Mouse (Mus musculus) hindbrain, embryonic 10.5 days (tissue): ENCODE results near the gene Gm10553. TPM values are rescaled to one million over a fixed set of nuclear protein-coding genes. Genes with fewer than 3 reads are reported as not detected.
"Not testable (repeated sequence)": the region's sequence is repeated elsewhere in the genome, so short reads cannot be mapped to it uniquely, and the experiment has no call there.

Experiments used
- DNase-seq: peaks from one replicate; pipeline ENCODE4 v3.0.0-alpha.2; 2017; ENCODE audit warnings: low spot score
- H3K27ac ChIP-seq: fragments of 300-500 bp; sonication (generic); 2 replicates; pipeline ENCODE4 v1.5.1; 2016; ENCODE audit warnings: mild to moderate bottlenecking, moderate library complexity
- H3K27me3 ChIP-seq: fragments of 300-500 bp; sonication (generic); 2 replicates; pipeline ENCODE4 v1.6.1; 2016; ENCODE audit warnings: mild to moderate bottlenecking; ENCODE audit not compliant: poor library complexity, insufficient read depth, severe bottlenecking
- H3K36me3 ChIP-seq: fragments of 300-500 bp; sonication (generic); 2 replicates; pipeline ENCODE4 v1.6.1; 2016; ENCODE audit warnings: mild to moderate bottlenecking, moderate library complexity
- H3K4me1 ChIP-seq: fragments of 300-500 bp; sonication (generic); replicated peaks from 2 replicates; pipeline ENCODE4 v1.6.1; 2016; ENCODE audit warnings: mild to moderate bottlenecking
- H3K4me3 ChIP-seq: fragments of 300-500 bp; sonication (generic); 2 replicates; pipeline ENCODE4 v1.5.1; 2016; ENCODE audit warnings: mild to moderate bottlenecking, moderate library complexity
- H3K9me3 ChIP-seq: fragments of 300-500 bp; sonication (generic); 2 replicates; pipeline ENCODE4 v1.6.1; 2016; ENCODE audit warnings: mild to moderate bottlenecking, moderate library complexity
- WGBS: fragments of 180-500 bp; shearing (Covaris S2); methylation state at CpG from one replicate; pipeline ENCODE4 v1.1.7; 2016; 5-methylcytosine and 5-hydroxymethylcytosine counted together
- polyA plus RNA-seq: library from polyadenylated mRNA; unstranded; fragments of >200 nt; fragmentation: Nextera tagmentation; extraction: Ambion mirVana; gene quantifications from 2 replicates; pipeline ENCODE4 v1.2.1, GENCODE M21; 2016

Gm10553 gene
- polyA plus RNA-seq, 1 experiment from 2014 or later: not detected

DNA sequence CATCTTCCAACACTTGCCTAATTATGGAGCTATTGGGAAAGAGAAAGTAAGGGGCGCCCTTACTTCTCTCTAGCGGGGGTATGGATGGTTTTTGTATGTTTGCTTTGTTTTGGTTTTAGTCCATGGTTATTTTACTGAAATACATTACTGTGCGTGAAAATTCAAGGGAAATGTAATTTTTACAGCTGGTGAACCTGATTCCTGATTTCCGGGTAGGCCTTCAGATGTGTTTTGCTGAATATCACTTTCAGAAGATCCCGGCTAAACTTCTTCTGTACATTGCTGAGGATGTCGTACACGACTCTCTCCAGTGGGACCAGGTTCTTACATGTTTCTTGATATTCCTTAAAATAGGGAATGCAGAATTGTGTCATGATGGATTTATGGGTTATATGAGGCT lies 12.3 kb downstream of the Gm10553 start:
- H3K27me3 ChIP-seq, H3K36me3 ChIP-seq, H3K27ac ChIP-seq, H3K4me1 ChIP-seq, H3K4me3 ChIP-seq, DNase-seq: not testable (repeated sequence)
- peaks cover 14% of the 10 kb centered on the region for H3K9me3 ChIP-seq
- WGBS: 90% methylated on average over 7 of the region's 7 CpGs

DNA sequence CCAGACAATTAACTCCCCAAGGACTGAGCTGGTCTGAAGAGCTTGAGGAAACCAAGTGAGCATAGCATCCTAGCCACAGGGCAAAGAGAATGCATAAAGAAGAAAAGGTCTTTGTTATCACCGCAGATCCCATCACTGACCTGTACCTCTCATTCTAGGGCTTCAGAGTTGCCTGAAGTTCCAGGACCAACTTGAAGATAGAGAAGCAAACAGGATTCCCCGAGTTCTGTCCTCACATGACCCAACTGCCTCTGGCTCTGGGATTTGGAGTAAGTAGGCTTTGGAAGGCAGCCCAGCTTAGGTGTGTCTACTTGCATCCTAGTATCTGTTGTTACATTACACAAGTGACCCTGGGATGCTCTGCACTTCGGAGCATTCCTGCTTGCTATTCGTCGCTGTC lies 12.9 kb downstream of the Gm10553 start:
- not testable (repeated sequence) for H3K4me3 ChIP-seq, H3K36me3 ChIP-seq, H3K27me3 ChIP-seq, H3K4me1 ChIP-seq, H3K27ac ChIP-seq, DNase-seq
- peaks cover 17% of the 10 kb centered on the region for H3K9me3 ChIP-seq
- 78% methylated on average over 2 of the region's 5 CpGs for WGBS

DNA sequence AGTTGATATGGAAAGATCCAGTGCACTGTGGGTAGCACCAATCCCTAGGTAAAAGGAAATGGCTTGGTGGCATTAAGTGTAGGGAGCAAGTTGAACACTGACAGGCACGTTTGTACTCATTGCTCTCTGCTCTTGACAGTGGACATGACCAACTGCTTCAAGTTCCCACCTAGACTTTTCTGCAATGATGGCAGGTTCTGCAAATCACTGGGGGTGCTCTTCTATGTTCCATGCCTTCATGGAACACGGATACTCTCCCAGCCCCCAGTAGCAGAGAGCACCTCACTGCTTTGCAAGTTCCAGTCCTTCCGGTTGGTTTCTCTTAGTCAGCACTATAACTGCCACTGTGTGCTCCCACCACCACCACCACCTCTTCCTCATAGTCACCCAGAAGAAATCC lies 14.1 kb downstream of the Gm10553 start:
- peaks cover 20% of the 10 kb centered on the region for H3K9me3 ChIP-seq
- H3K27me3 ChIP-seq, H3K36me3 ChIP-seq, H3K27ac ChIP-seq, DNase-seq, H3K4me3 ChIP-seq, H3K4me1 ChIP-seq: not testable (repeated sequence)
- WGBS: 81% methylated on average over 3 of the region's 3 CpGs

DNA sequence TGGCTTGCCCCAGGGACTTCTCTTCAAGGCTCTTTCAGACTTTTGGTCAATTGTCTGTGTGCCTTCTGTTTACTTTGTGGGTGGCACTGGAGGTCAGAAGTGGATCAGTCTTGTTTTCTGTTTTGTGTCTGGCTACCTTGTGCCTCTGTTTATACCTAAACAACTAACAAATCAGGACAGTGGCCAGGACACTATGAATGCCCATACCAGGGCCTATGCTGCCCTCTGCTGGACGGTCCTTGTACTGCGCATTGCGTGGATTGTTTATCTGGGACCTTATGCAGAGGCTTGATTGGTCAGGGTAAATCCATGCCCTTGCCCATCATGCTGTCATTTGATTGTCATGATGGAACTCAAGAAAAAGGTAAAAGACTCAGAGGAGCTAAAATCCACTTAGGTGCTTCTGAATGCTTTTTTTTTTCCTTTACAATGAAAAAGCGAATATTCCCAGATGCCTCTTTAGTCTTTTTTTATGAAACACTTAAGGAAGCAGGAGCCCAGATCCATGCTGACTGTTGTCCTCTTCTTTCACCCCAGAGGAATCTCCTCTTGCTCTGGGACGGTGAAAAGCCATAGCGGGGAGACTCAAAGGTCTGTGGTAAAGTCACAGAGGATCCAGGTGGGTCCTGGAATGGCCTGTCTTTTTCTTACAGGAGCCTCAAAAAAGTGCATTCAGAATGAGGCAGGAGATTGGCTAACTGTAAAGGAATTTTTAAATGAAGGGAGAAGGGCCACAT lies 14.9 kb downstream of the Gm10553 start:
- not testable (repeated sequence) for H3K36me3 ChIP-seq, H3K27ac ChIP-seq, H3K27me3 ChIP-seq, H3K4me1 ChIP-seq, H3K4me3 ChIP-seq, DNase-seq
- 52% methylated on average over 6 of the region's 6 CpGs for WGBS
- peaks cover 20% of the 10 kb centered on the region for H3K9me3 ChIP-seq

DNA sequence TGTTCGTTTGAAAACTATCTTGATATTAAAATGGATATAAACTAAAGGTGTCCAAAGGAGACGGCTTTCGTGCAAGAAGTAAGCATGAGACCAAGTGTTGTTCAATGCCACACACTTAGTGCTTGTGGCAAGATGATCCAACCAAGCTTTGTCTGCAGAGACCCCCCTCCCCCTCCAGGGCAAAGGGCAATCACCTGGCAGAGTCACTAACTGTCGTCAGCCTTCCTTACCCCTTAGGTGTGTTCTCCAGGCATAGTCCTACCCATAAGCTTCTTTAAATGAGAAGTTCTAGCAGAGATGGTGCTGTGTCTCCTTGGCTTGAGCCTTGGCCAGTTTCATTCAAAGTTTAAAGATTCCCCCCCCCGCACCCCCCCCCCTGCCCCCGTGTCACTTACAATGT lies 17.6 kb downstream of the Gm10553 start:
- WGBS: 69% methylated on average over 5 of the region's 6 CpGs
- peaks cover 18% of the 10 kb centered on the region for H3K9me3 ChIP-seq
- H3K36me3 ChIP-seq, H3K4me1 ChIP-seq, DNase-seq, H3K4me3 ChIP-seq, H3K27ac ChIP-seq, H3K27me3 ChIP-seq: not testable (repeated sequence)

DNA sequence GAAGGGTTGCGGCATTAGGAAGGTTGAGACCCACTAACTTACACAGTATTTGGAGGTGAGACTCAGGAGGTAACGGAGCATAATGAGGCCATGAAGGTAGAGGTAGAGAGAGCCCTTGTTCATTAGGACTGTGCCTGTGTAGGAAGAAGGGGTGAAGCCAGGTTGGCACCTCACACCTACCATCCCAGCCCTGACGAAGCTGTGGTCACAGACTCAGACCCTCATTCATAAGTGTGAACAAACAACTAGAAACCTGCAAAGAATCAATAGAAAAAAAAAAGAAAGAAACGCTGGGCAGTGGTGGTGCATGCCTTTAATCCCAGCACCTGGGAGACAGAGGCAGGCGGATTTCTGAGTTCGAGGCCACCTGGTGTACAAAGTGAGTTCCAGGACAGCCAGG lies 18.4 kb downstream of the Gm10553 start:
- H3K9me3 ChIP-seq: peaks cover 16% of the 10 kb centered on the region
- not testable (repeated sequence) for H3K4me1 ChIP-seq, H3K4me3 ChIP-seq, H3K36me3 ChIP-seq, H3K27me3 ChIP-seq, DNase-seq, H3K27ac ChIP-seq
- 82% methylated on average over 5 of the region's 6 CpGs for WGBS

DNA sequence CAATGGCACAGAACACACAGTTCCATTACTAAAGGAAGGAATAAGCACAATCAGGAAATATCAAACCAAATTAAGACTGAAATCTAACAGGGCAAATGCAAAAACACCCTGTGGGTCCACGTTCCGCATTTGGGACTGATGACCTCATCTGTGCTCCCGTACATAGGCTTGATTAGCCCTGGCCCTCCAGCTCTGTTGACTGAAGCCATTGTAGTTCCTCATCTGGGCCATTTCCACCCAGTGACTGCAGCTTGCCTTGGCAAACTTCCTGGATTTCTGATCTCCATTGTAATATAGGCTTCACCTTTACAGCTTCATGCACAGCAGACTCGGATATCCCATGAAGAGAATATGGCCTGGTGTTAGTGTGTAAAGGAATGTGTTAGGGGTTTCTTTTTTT lies 21.9 kb downstream of the Gm10553 start:
- 92% methylated on average over 4 of the region's 4 CpGs for WGBS

DNA sequence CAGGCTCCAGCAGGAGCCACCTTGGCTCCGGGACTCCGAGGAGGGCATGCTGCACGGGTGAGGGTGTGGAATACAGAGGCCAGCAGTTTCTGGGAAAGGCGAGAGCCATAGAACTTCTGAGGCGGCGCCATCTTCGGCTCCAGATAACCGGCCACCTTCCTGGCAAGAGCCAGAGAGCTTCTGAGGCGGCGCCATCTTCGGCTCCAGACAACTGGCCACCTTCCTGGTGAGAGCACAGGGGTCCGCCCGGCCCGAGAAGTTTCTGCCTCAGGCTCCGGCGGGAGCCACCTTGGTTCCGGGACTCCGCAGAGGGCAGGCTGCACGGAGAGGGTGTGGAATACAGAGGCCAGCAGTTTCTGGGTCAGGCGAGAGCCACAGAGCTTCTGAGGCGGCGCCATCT lies 33.7 kb downstream of the Gm10553 start:
- WGBS: 91% methylated on average over 22 of the region's 22 CpGs
- not testable (repeated sequence) for H3K27ac ChIP-seq, H3K27me3 ChIP-seq, H3K4me1 ChIP-seq, H3K9me3 ChIP-seq, H3K36me3 ChIP-seq, DNase-seq, H3K4me3 ChIP-seq

More for the DNA sequence above, 21.9 kb downstream of the Gm10553 start:
- not testable (repeated sequence) for H3K36me3 ChIP-seq, H3K4me3 ChIP-seq, H3K27me3 ChIP-seq, H3K27ac ChIP-seq, DNase-seq, H3K4me1 ChIP-seq
- H3K9me3 ChIP-seq: peaks cover 13% of the 10 kb centered on the region

Other genes starting within 250 kb of the Gm10553 start
- 1.3 and 3.7 TPM in 2 replicates for gene Slc16a14, start 165.0 kb upstream of the Gm10553 start, polyA plus RNA-seq
- gene A530032D15Rik, start 9.7 kb downstream of the Gm10553 start, polyA plus RNA-seq: not detected in 2 replicates
- not detected in 2 replicates for gene C130026I21Rik, start 170.4 kb downstream of the Gm10553 start, polyA plus RNA-seq